Mouse (Mus musculus) urinary bladder, postnatal 14 days (tissue): ENCODE measurements at regions not wholly inside any gene's neighbourhood (a gene's known extent, or its start where the extent isn't known, plus 50 kb on each side); places are given as distances from the start of the nearest gene placed in this dataset.

Source experiments
- DNase-seq: peaks from one replicate; pipeline ENCODE4 v3.0.0; 2021; ENCODE audit warnings: low spot score

DNA sequence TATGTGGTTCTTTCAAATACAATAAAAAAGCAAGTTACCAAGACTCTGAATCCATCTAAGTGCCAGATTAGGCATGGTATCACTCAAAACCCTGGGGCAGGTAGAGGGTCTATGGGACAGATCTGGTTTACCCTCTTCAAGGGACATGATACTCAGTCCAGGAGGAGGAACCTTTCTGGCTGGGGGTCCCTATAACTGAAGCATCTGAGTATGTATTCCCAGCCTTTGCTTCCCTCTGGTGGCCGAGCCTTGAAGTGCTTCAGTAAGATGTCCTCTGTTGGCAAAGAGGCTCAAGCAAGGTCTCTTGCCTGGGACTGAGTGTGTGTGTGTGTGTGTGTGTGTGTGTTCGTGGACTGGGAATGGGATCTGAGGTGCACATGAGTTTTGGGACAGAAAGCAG, 159.7 kb upstream of the Adamts16 start:
- DNase-seq: peak; percentile 54

DNA sequence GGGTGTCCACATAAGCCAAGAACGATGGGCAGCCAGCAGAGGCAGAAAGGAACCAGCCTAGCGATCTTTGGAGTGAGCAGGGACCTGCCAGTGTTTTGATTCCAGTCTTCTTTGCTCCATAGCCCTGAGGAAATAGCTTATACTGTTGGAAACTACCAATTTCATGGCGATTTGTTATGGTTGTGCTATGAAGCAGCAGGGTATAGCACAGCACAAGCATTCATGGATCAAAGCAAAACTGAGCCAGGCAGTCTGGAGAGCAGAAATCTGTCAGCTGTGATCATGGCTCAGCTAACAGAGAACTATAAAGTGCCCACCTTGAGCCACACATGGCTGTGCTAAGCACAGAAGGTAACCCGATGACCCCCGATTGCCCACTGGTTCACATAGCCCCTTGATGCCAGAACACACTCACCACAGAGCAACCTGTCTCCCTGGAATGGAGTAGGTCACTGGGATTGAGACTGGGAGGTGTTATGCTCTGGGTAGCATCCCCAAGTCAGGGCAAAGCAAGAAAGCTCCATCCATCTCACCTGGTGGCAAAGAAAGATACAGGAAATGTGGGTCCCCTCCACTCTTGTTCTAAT, 158.9 kb upstream of the Adamts16 start:
- DNase-seq: no peak

DNA sequence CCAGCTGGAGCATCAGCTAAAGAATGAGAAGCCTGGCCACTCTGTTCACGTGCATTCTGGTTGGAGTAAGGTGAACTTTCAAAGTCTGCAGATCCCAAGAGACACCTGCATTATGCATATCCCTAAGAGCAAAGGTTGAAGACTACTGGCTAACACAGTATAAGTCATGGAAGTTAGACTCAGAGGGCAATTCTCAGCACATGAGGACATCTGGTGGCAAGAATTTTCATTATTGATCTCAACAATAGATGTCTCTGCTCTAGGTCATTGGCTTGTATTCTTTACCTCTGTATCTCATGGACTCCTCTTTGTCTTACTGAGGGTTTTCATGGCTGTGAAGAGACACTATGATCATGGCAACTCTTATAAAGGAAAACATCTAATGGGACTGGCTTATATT, 151.9 kb upstream of the Adamts16 start:
- no peak for DNase-seq

DNA sequence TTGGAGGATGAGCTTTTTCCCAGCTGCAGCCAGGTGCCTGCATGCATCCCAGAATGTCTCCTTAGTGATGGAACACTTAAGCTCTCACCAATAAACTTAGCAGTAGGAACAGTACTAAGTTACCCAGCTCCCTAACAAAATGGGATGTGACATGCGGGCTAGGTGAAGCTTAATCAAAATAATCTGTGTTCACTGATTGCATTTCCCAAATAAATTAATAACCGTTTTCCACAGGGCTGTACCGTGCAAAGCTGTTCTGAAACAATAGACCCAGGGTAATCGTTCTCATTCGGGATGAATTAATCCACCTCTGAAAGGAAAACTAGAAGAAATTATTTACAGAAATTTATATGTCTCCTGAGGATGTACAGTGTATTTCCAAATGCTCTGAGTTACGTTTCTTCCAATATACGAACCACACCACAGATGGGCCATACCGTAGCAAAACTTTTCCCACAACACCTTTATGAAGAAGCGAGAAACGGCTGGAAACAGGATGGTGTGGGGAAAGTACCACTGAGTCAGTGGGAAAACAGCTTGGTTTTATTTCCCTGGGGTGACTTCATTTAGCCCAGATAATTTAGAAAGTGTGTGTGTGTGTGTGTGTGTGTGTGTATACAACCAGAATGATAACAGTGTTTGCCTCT, 148.5 kb upstream of the Adamts16 start:
- no peak for DNase-seq

DNA sequence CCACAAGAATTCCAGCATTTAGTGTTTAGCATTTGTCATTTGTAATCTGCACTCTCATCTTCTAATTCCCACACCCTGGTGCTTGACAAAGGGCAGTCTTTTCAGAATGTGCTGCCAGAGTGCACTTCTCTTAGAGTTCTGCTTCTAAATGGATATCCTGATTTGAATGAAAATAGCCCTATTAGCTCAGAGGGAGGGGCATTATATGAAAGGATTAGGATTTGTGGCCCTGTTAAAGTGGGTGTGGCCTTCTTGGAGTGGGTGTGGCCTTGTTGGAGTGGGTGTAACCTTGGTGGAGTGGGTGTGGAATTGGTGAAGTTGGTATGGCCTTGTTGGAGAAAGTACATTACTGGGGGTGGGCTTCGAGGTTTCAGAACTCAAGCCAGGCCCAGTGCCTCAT, 137.7 kb upstream of the Adamts16 start:
- DNase-seq: no peak

DNA sequence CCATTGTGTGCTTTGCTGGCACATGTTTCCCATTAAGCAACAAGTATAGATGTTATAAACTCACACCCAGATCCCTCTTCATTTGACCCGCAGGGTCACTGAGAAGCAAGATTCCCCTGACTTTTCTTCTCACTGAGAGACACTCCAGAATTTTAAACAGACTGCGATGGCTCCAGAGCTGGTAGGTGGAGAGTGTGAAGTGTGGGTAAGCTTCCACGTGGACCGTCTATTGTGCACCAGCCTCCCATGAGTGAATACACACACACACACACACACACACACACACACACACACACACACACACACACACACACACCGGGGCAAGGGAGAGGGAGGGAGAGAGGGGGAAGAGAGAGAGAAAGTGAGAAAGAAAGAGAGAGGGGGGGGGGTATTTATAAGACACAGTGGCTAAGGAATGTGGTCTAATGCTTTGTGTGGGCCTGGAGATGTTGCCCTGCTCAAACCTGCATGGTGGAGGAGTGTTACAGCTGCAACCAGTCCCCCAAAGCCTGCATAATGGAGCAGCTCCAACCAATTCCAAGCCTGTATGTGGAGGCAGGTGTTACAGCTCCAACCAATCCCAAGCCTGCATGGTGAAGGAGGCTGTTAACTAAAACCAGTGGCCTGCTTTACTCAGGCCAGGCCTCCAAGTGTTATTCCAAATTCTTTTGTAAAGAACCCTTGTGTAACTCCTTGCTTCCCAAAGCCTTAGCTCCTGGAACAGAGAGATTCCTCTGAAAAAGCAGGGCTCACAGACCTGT, 137.1 kb upstream of the Adamts16 start:
- DNase-seq: no peak

DNA sequence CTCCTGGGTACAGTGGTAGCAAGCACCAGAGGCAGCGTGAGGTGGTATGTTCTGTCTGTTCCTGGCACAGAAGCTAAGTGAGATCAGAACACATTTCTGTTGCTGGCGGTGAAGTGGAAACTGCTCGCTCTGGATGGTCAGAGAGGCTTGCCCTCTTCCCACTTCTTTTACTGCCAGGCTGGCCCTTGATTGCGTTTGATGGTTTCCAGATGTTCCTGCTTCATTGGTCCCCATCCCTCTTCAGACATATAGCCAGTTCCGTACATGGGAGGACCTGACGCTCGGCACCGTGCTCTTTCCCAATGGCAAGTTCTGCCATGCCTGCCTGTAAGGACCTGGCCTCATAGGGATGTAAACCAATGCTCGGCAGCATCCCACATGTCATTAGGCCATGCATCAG, 128.0 kb upstream of the Adamts16 start:
- no peak for DNase-seq

DNA sequence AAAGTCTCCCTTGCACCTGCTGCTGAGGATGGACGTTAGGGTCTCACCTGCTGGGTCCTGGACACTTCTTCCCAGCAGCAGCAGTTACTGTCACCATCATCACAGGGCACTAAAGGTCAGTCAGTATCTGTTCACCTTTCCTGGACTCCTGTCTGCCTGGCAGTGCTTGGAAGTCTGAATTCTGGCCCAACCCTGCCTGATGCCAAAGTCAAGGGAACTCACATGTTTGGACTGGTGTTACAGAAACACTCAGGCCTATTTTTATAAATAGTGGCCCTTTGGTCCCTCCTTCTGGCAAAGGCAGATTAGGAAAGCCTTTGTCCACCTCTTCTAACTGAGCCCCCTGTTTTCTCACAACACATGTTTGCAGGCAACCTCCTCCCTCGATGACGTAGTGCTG, 126.2 kb upstream of the Adamts16 start:
- DNase-seq: no peak

DNA sequence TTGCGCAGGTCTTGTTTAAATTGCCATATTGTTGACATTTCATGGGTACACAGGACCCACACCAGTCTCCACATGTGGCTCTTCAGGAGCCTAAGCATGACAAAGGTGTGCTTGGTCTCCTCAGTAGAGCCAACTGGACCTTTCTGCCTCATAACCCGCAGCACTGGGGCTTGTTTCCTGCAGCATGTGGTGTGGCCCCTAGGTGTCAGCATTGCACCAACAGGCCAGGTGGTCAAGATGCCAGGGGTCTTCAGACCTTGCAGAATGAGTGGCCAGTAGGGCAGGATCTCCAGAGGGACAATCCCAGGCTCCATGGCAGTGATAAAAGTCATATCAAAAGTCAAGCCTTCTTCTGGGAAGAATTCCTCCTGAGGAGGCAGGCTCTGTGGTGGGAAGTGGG, 121.8 kb upstream of the Adamts16 start:
- DNase-seq: peak; percentile 6

DNA sequence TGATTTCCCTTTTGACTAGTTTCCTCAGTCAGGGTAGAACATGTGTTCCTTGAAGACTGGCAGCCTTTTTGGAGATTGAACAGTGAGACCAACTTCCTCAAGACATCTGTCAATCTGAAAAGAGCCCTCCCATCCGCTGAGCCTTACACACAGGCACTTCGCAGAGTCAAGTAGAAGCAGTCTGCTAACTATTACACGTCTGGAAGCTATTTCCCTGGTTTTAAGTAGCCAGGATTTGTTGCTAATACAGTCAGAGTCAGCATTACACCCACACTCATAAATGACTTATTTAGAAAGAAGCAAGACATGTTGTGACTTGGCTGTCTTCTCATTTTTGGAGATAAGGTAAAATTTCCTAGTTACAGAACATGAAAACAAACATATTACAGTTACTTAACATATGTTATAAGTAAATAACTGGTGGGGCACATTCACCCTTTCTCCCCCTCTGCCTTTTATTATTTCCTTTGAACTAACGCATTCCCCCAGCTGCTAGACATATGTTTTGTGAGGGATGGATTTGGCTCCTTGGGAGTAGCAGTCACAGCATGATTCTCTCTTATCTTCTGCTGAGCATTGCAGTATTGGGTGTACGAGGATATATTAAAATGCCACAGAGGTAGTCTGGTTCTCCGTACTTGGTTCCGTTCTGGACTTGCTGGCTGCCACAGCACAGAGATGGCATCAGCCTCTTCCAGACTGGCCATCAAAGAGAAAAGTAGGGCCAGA, 92.9 kb upstream of the Adamts16 start:
- DNase-seq: no peak

DNA sequence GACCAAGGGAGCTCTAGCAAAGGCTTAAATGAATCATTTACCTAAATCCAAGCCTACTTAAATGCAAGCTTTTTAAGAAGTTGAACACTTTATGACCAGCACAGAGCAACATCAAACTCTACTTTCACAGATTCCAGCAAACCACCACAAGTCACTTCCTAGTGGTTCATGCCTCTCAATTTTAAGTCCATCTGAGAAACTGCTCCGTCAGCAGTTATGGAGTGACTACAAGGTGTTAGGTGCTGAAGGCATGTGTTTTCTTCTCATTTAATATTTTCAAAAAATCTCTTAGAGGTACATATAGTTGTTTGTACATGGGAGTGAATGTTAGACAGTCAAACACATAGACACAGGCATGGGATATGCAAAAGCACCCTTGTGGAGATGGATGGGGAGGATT, 72.2 kb upstream of the Adamts16 start:
- DNase-seq: no peak

DNA sequence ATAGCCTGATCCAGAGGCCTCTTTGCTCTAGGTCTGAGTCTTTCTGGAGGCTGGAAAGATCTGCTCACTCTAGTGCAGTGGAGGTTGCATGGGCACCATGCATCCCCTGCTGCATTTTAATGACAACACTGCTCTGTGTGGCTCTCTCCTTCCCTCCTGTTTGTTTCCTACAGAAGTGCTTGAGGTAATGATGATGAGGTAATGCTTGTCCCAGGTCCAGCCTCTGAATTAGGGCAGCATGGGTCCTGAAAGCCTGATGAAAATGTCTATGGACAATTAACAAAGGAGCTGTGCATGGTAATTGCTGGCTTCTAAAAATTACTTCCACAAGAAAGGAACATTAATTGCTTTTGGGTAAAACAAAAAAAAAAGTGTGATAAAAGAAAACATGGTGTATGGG, 69.3 kb upstream of the Adamts16 start:
- no peak for DNase-seq

DNA sequence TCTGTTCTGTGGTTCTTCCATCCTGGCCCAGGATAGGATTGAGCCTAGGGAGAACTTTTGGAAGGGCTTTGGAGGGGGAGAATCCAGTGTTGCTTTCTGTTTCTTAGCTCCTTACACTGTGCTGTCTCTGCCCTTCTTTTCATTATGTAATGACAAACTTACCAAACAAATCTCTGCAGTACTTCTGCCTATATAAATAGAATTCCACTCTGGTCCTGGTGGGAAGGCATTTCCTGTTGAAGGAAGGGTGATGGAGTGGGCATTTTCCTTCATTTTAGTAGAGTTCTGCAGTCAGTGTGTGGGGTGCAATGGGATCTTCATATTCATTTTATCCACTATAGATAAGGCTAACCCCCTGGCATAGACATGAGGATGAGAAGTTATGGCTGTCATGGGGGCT, 63.2 kb upstream of the Adamts16 start:
- no peak for DNase-seq

DNA sequence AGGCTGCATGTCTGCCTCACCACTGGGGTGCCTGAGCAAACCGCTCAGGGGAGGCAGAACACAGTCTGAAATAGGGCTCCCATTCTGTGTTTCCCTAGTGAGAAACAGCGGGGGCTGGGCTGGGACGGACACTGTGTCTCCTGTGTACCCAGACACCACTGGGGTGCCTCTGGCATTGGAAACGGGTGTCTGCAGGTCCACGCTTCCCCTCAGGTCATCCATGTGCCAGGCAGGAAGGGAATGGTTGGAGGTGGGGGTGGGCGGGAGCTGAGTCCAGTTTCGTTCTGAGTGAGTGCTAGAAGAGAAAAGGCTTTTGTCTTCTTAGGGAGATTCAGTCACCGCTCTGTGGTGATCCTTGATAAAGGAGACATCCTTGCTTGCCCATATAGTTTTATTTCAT, 62.2 kb upstream of the Adamts16 start:
- no peak for DNase-seq

DNA sequence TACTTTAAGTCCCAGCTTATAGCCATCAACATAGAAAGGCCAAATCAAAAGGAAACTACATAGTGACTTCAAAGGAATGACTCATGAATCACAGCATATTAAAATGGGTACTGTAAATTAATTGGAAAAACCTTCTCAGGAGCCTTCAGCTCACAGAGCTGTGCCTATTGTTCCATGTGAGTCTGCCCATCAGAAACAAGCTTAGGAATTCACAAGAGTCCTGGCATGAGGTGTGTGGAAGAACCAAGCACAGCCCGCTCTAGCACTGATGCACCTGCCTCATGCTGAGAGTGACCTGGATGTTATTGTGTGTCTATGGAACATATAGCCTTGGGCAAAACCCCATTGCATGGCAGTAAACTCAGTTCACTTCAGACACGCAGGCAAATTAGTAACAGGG, 61.5 kb upstream of the Adamts16 start:
- DNase-seq: no peak

DNA sequence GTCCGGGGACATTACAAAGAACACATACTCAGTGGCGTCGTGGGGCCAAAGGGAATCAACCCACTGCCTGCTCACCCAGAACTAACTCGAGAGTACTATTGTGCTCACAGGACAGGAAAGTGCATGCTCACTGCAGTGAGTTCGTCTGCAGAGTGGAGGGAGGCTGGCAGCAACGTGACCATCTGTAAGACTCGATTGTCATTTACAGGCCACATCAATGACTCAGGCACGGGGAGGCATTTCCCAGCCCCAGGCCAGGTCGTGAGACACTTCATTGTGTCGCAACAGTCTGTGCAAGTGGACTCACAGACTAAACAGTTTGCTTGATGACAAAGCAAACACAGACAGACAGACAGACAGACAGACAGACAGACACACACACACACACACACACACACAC, 61.1 kb upstream of the Adamts16 start:
- no peak for DNase-seq

DNA sequence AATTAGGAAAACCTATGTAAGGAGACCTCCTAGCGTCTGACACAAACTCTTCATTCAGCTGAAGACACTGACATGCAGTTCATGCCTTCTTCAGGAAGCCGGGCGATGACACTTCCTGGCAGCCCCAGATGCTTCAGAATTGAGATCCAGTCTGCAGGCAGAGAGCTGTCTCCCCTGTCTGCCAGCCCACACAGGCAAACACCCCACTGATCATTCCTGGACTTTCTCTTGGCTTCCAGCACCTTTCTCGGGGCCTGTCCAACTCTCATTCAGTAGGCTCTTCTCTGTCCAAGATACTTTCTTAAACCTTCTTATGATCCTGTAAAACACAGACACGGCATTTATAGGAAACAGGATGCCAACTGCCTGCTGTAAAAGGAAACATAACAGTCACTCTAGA, 50.0 kb upstream of the Adamts16 start:
- DNase-seq: no peak
